Mouse (Mus musculus) liver, postnatal 0 days (tissue): Measurements from ENCODE around the gene Prr23a2. TPM values are rescaled to one million over a fixed set of nuclear protein-coding genes. Genes with fewer than 3 reads are reported as not detected.

Experiments
- ATAC-seq: fragments of 200-750 bp; cut with Nextera tagmentation; 2 replicates; pipeline ENCODE4 v1.8.0; 2017; ENCODE audit warnings: mild to moderate bottlenecking, moderate library complexity
- DNase-seq: peaks from one replicate; pipeline ENCODE4 v3.0.0-alpha.2; 2016
- H3K27ac ChIP-seq: fragments of 300-500 bp; sonication (generic); 2 replicates; pipeline ENCODE4 v1.5.1; 2014; ENCODE audit warnings: antibody characterized with exemption, moderate library complexity, mild to moderate bottlenecking, low read depth
- H3K27me3 ChIP-seq: fragments of 300-500 bp; sonication (generic); 2 replicates; pipeline ENCODE4 v1.6.1; 2014; ENCODE audit warnings: low read length, control low read depth, mixed read lengths; ENCODE audit not compliant: insufficient read depth
- H3K36me3 ChIP-seq: fragments of 300-500 bp; sonication (generic); replicated peaks from 2 replicates; pipeline ENCODE4 v1.6.1; 2014; ENCODE audit warnings: mild to moderate bottlenecking, control low read depth, low read length, moderate library complexity, mixed read lengths; ENCODE audit not compliant: insufficient read depth
- H3K4me1 ChIP-seq: fragments of 300-500 bp; sonication (generic); 2 replicates; pipeline ENCODE4 v1.6.1; 2014; ENCODE audit warnings: antibody characterized with exemption, mild to moderate bottlenecking, control low read depth; ENCODE audit not compliant: insufficient read depth
- H3K4me2 ChIP-seq: fragments of 300-500 bp; sonication (generic); 2 replicates; pipeline ENCODE4 v1.6.1; 2014; ENCODE audit warnings: low read depth, mild to moderate bottlenecking, low read length, moderate library complexity, mixed read lengths
- H3K4me3 ChIP-seq: fragments of 300-500 bp; sonication (generic); 2 replicates; pipeline ENCODE4 v1.5.1; 2014; ENCODE audit warnings: low read depth, low read length
- H3K9ac ChIP-seq: fragments of 300-500 bp; sonication (generic); replicated peaks from 2 replicates; pipeline ENCODE4 v1.6.1; 2014; ENCODE audit warnings: mild to moderate bottlenecking, moderate library complexity
- H3K9me3 ChIP-seq: fragments of 300-500 bp; sonication (generic); 2 replicates; pipeline ENCODE4 v1.6.1; 2016; ENCODE audit warnings: mild to moderate bottlenecking, control low read depth, low read length, mixed read lengths
- CTCF ChIP-seq: sonication (generic); IDR thresholded peaks from 2 replicates; pipeline ENCODE4 v1.5.1; 2016; ENCODE audit warnings: antibody characterized with exemption, low read depth
- EP300 ChIP-seq: IDR thresholded peaks from 2 replicates; pipeline ENCODE4 v1.6.1; 2016; ENCODE audit warnings: antibody characterized with exemption, low read depth, mild to moderate bottlenecking
- WGBS: fragments of 180-500 bp; shearing (Covaris S2); extraction: QIAGEN DNeasy Blood & Tissue Kit; methylation state at CpG from one replicate; pipeline ENCODE4 v1.1.7; 2014; ENCODE audit not compliant: insufficient replicate concordance; 5-methylcytosine and 5-hydroxymethylcytosine counted together
- polyA plus RNA-seq: library from polyadenylated mRNA; unstranded; fragments of >200 nt; fragmentation: Nextera tagmentation; extraction: Ambion mirVana; gene quantifications from 2 replicates; pipeline ENCODE4 v1.2.1, GENCODE M21; 2015

The Prr23a2 gene
- polyA plus RNA-seq, 1 experiment from 2014 or later: not detected

- no peaks in the 10 kb centered on the region for H3K4me1 ChIP-seq
- no peak within 1 kb of the TSS for H3K27ac ChIP-seq
- no peak within 1 kb of the TSS for H3K9ac ChIP-seq
- no peak for TF ChIP-seq EP300
- no peak for TF ChIP-seq CTCF
- no peaks in the 10 kb centered on the region; the same call in 1 of the 2 replicates for H3K9me3 ChIP-seq
- H3K27me3 ChIP-seq: no peaks in the 10 kb centered on the region
- H3K36me3 ChIP-seq: no peaks in the 10 kb centered on the region
- ATAC-seq (no peak), DNase-seq (no peak)
- H3K4me2 ChIP-seq: no peak within 1 kb of the TSS
- no peak within 1 kb of the TSS for H3K4me3 ChIP-seq
- WGBS: 53% methylated on average over 22 of the region's 22 CpGs
Measured at GRCm38 (mm10) chr9:98864571-98864970, 8.3 kb downstream of the Prr23a2 start, which contains the start of gene Prr23a3. Gene Prr23a3 (plus strand): TSS chr9:98864767.

- Histone ChIP-seq H3K4me3 (no peak overlapping the region), H3K9ac (no peak overlapping the region)
- ATAC-seq: no peak
Measured at GRCm38 (mm10) chr9:98901486-98901885, 45.2 kb downstream of the Prr23a2 start.

GRCm38 (mm10) chr9:98902819-98903218 lies 46.5 kb downstream of the Prr23a2 start, which contains the start of gene 7420426K07Rik:
Gene 7420426K07Rik (plus strand): TSS chr9:98903119.
- no peak within 1 kb of the TSS for H3K4me2 ChIP-seq
- no peak for TF ChIP-seq EP300
- TF ChIP-seq CTCF: no peak
- H3K9ac ChIP-seq: no peak within 1 kb of the TSS
- H3K4me3 ChIP-seq: no peak within 1 kb of the TSS
- DNase-seq (no peak), ATAC-seq (no peak)
- no peaks in the 10 kb centered on the region for H3K36me3 ChIP-seq
- no peaks in the 10 kb centered on the region for H3K27me3 ChIP-seq
- no peak within 1 kb of the TSS for H3K27ac ChIP-seq
- H3K4me1 ChIP-seq: no peaks in the 10 kb centered on the region
- WGBS: 83% methylated on average over 2 of the region's 2 CpGs
- no peaks in the 10 kb centered on the region for H3K9me3 ChIP-seq

More at GRCm38 (mm10) chr9:98901486-98901885, 45.2 kb downstream of the Prr23a2 start:
- H3K27me3 ChIP-seq: no peaks in the 10 kb centered on the region
- TF ChIP-seq EP300: no peak
- no peak for TF ChIP-seq CTCF
- DNase-seq: no peak
- no peaks in the 10 kb centered on the region for H3K36me3 ChIP-seq
- H3K9me3 ChIP-seq: peaks cover 7% of the 10 kb centered on the region
- no peaks in the 10 kb centered on the region for H3K4me1 ChIP-seq
- WGBS: 57% methylated on average over 1 of the region's 1 CpGs
- no peak overlapping the region for H3K4me2 ChIP-seq
- H3K27ac ChIP-seq: no peak overlapping the region

Other genes with a start within 250 kb of the Prr23a2 start
- not detected in 2 replicates for gene Prr23a1, start 14.0 kb upstream of the Prr23a2 start, polyA plus RNA-seq
- not detected in 2 replicates for gene Prr23a3, start 8.3 kb downstream of the Prr23a2 start, polyA plus RNA-seq
- not detected in 2 replicates for gene 7420426K07Rik, start 46.6 kb downstream of the Prr23a2 start, polyA plus RNA-seq
- gene Foxl2, start 98.8 kb downstream of the Prr23a2 start, polyA plus RNA-seq: not detected in 2 replicates
- gene Faim, start 129.9 kb downstream of the Prr23a2 start, polyA plus RNA-seq: 16.2 and 16.7 TPM in 2 replicates
- gene Gm1123, start 179.2 kb downstream of the Prr23a2 start, polyA plus RNA-seq: 0.07 TPM in 1 of 2 replicates, not detected in the other